7 mouse cellular contexts compared by ENCODE assay signal in genomic region chr17:84044472-84044936, GRCm38 (mm10).
DNase-seq lines count a peak whose midpoint lies in the region; ATAC-seq and TF ChIP-seq lines count a peak whose summit lies in the region.

No protein-coding gene starts in this region.

- no peaks in the 10 kb centered on the region for H3K36me3 ChIP-seq in hindbrain, postnatal 0 days (ENCODE audit: insufficient read depth, low read length)
- no peaks in the 10 kb centered on the region for H3K36me3 ChIP-seq in liver, embryonic 16.5 days (ENCODE audit: control insufficient read depth, insufficient read depth)

- no peak overlapping the region for H3K9ac ChIP-seq in hindbrain, postnatal 0 days (replicated peaks; ENCODE audit: low read length)
- no peak overlapping the region for H3K9ac ChIP-seq in liver, embryonic 16.5 days (ENCODE audit: low read depth, low read length)

- no peaks in the 10 kb centered on the region for H3K27me3 ChIP-seq in hindbrain, postnatal 0 days (ENCODE audit: insufficient read depth, low read length)
- H3K27me3 ChIP-seq in liver, embryonic 16.5 days (ENCODE audit: control insufficient read depth, insufficient read depth, low read depth, low read length): no peaks in the 10 kb centered on the region

- DNase-seq in MN1 (ENCODE audit: low spot score): peak; percentile 66
- peak; percentile 72 for DNase-seq in embryo, embryonic 10 days (ENCODE audit: low spot score)
- no peak for DNase-seq in hindbrain, postnatal 0 days (ENCODE audit: low spot score)
- DNase-seq in thymus, postnatal 14 days: no peak
- DNase-seq in Muller cell, postnatal 12 days (ENCODE audit: inconsistent ontology term): no peak
- DNase-seq in frontal cortex, postnatal 14 days (ENCODE audit: low spot score in 2 of 2): no peak

- no peaks in the 10 kb centered on the region for H3K9me3 ChIP-seq in hindbrain, postnatal 0 days (ENCODE audit: low read length)
- no peaks in the 10 kb centered on the region; the same call in 1 of the 2 replicates for H3K9me3 ChIP-seq in liver, embryonic 16.5 days (replicated peaks; ENCODE audit: control insufficient read depth, low read length)

- TF ChIP-seq CTCF in hindbrain, postnatal 0 days (IDR thresholded peaks at IDR 0.05; ENCODE audit: low read depth): no peak

- no peak overlapping the region for H3K27ac ChIP-seq in hindbrain, postnatal 0 days
- no peak overlapping the region for H3K27ac ChIP-seq in liver, embryonic 16.5 days (ENCODE audit: low read length)

- no peak overlapping the region for H3K4me3 ChIP-seq in hindbrain, postnatal 0 days (ENCODE audit: low read length)
- H3K4me3 ChIP-seq in liver, embryonic 16.5 days (ENCODE audit: low read depth, low read length): no peak overlapping the region

- peak; percentile 40; the same call in 1 of the 2 replicates for ATAC-seq in hindbrain, postnatal 0 days
- peak; percentile 50 for ATAC-seq in liver, embryonic 16.5 days (ENCODE audit: low read depth)

- WGBS in hindbrain, postnatal 0 days: 55% methylated on average over 5 of the region's 5 CpGs
- 20% methylated on average over 5 of the region's 5 CpGs for WGBS in liver, embryonic 16.5 days (ENCODE audit: insufficient replicate concordance)

- no peak overlapping the region for H3K4me2 ChIP-seq in hindbrain, postnatal 0 days (ENCODE audit: low read depth, low read length)
- no peak overlapping the region for H3K4me2 ChIP-seq in liver, embryonic 16.5 days (ENCODE audit: low read depth, low read length)

- no peaks in the 10 kb centered on the region for H3K4me1 ChIP-seq in hindbrain, postnatal 0 days (ENCODE audit: insufficient read depth, low read length)
- no peaks in the 10 kb centered on the region for H3K4me1 ChIP-seq in liver, embryonic 16.5 days (ENCODE audit: control insufficient read depth, low read depth, low read length)

Comparison
In these comparisons a context has a peak if more than half of its experiments do, and no peak if none do; other contexts are left out.
1. DNase-seq: peak in MN1 (single experiment) and embryo, embryonic 10 days (single experiment); none in hindbrain, postnatal 0 days (single experiment), thymus, postnatal 14 days (single experiment), Muller cell, postnatal 12 days (single experiment) and frontal cortex, postnatal 14 days (0 of 2).